Mouse (Mus musculus) spleen, postnatal 0 days (tissue): Measurements from ENCODE around the gene Kitl. TPM values are rescaled to one million over a fixed set of nuclear protein-coding genes. Genes with fewer than 3 reads are reported as not detected.

Source experiments
- polyA plus RNA-seq: library from polyadenylated mRNA; unstranded; fragments of >200 nt; fragmentation: Nextera tagmentation; extraction: Ambion mirVana; gene quantifications from 2 replicates; pipeline ENCODE4 v1.2.1, GENCODE M21; 2015

Kitl gene
- polyA plus RNA-seq, result 24.1 and 30.7 TPM in 2 replicates

DNA sequence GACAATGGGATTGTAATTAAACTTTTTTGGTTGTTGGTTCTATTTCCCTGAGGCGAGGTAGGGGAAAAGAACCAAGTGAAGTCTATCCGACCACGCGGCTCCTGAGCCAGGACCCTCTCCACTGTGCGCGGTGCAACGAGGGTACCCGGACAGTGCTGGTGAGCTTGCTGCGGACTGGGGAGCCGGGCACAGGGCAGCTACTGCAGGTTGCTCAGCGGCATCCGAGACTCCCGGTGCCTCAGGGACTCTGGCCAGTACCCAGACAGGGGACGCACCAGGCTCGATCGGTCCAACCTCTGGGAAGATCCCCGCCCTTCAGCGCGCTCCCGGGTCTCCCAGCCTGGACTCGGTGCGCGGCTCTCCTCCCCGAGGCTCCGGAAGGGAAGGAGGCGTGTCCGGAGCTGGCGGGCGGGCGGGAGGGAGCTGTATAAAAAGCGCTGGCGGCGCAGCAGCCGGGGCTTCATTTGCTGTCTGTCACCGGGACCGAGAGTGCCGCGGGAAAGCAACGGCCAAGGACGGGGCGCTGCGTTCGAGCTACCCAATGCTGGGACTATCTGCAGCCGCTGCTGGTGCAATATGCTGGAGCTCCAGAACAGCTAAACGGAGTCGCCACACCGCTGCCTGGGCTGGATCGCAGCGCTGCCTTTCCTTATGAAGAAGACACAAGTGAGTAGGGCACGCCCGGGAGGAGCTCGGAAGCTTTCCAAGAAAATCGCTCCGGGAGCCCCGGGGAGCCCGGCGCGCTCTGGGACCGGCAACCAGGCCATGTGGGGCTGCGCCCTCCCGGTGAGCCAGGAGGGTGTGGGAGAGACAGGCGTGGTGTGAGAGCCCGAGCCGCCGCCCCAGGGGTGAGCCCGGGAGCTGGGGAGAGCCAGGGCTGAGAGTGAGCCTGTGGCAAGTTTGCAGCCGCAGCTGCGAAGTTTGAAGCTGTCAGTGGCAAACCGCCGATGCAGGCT, at the start of gene Kitl:
Gene Kitl, plus strand, starts transcription at position 261 of the 956 bp plus-strand sequence.

